Mouse (Mus musculus) embryonic facial prominence, embryonic 13.5 days (tissue): ENCODE data around the gene Col9a2. TPM values are rescaled to one million over a fixed set of nuclear protein-coding genes. Genes with fewer than 3 reads are reported as not detected.

Experiments
- ATAC-seq: fragments of 200-750 bp; cut with Nextera tagmentation; 2 replicates; pipeline ENCODE4 v1.8.0; 2017; ENCODE audit warnings: low read depth; ENCODE audit not compliant: insufficient number of reproducible peaks, insufficient read depth, low FRiP score, low TSS enrichment
- H3K27ac ChIP-seq: fragments of 300-500 bp; sonication (generic); 2 replicates; pipeline ENCODE4 v1.5.1; 2015; ENCODE audit warnings: moderate library complexity, mild to moderate bottlenecking, inconsistent platforms
- H3K27me3 ChIP-seq: fragments of 300-500 bp; sonication (generic); 2 replicates; pipeline ENCODE4 v1.6.1; 2015; ENCODE audit warnings: mild to moderate bottlenecking, inconsistent platforms
- H3K36me3 ChIP-seq: fragments of 300-500 bp; sonication (generic); 2 replicates; pipeline ENCODE4 v1.6.1; 2015; ENCODE audit warnings: mild to moderate bottlenecking, inconsistent platforms
- H3K4me1 ChIP-seq: fragments of 300-500 bp; sonication (generic); 2 replicates; pipeline ENCODE4 v1.6.1; 2015; ENCODE audit warnings: inconsistent platforms
- H3K4me2 ChIP-seq: fragments of 300-500 bp; sonication (generic); 2 replicates; pipeline ENCODE4 v1.6.1; 2015; ENCODE audit warnings: moderate library complexity, mild to moderate bottlenecking, inconsistent platforms
- H3K4me3 ChIP-seq: fragments of 300-500 bp; sonication (generic); 2 replicates; pipeline ENCODE4 v1.5.1; 2015; ENCODE audit warnings: mild to moderate bottlenecking, inconsistent platforms
- H3K9ac ChIP-seq: fragments of 300-500 bp; sonication (generic); 2 replicates; pipeline ENCODE4 v1.6.1; 2015; ENCODE audit warnings: mild to moderate bottlenecking, inconsistent platforms
- H3K9me3 ChIP-seq: fragments of 300-500 bp; sonication (generic); 2 replicates; pipeline ENCODE4 v1.6.1; 2016; ENCODE audit warnings: inconsistent platforms
- WGBS: fragments of 180-500 bp; shearing (Covaris S2); methylation state at CpG from one replicate; pipeline ENCODE4 v1.1.7; 2015; ENCODE audit warnings: mixed read lengths; 5-methylcytosine and 5-hydroxymethylcytosine counted together
- polyA plus RNA-seq: library from polyadenylated mRNA; unstranded; fragments of >200 nt; fragmentation: Nextera tagmentation; extraction: Ambion mirVana; gene quantifications from 2 replicates; pipeline ENCODE4 v1.2.1, GENCODE M21; 2015

Gene Col9a2
- polyA plus RNA-seq, 1 experiment from 2014 or later, result 57.5 TPM

GRCm38 (mm10) chr4:121023941-121024340 is 15.2 kb upstream of the Col9a2 start:
- WGBS, result 85% methylated on average over 2 of the region's 2 CpGs
- ATAC-seq, result 0 out of 2 replicates have a peak, but pooled peaks have one; percentile 26
- Histone ChIP-seq H3K4me1 (no peaks in the 10 kb centered on the region), H3K4me2 (no peak overlapping the region), H3K36me3 (no peaks in the 10 kb centered on the region), H3K27ac (no peak overlapping the region), H3K9me3 (no peaks in the 10 kb centered on the region), H3K27me3 (no peaks in the 10 kb centered on the region), H3K4me3 (no peak overlapping the region), H3K9ac (no peak overlapping the region)

GRCm38 (mm10) chr4:121025681-121026080 is 13.5 kb upstream of the Col9a2 start:
- Histone ChIP-seq H3K9me3 (no peaks in the 10 kb centered on the region), H3K9ac (no peak overlapping the region), H3K27me3 (no peaks in the 10 kb centered on the region), H3K27ac (no peak overlapping the region), H3K4me1 (no peaks in the 10 kb centered on the region), H3K4me2 (no peak overlapping the region), H3K4me3 (no peak overlapping the region), H3K36me3 (no peaks in the 10 kb centered on the region)
- ATAC-seq, result no peak
- WGBS, result 67% methylated on average over 2 of the region's 2 CpGs

GRCm38 (mm10) chr4:121028146-121028545 is 11.0 kb upstream of the Col9a2 start:
- H3K36me3 ChIP-seq, result no peaks in the 10 kb centered on the region
- no peak overlapping the region for H3K9ac ChIP-seq
- H3K27me3 ChIP-seq, result no peaks in the 10 kb centered on the region
- H3K4me3 ChIP-seq, result no peak overlapping the region
- no peak for ATAC-seq
- 53% methylated on average over 1 of the region's 1 CpGs for WGBS
- H3K4me1 ChIP-seq, result no peaks in the 10 kb centered on the region
- H3K4me2 ChIP-seq, result no peak overlapping the region
- no peak overlapping the region for H3K27ac ChIP-seq
- no peaks in the 10 kb centered on the region for H3K9me3 ChIP-seq

- no peaks in the 10 kb centered on the region for H3K4me1 ChIP-seq
- H3K4me2 ChIP-seq, result no peak overlapping the region
- no peak overlapping the region for H3K27ac ChIP-seq
- no peak overlapping the region for H3K4me3 ChIP-seq
- H3K36me3 ChIP-seq, result no peaks in the 10 kb centered on the region
- ATAC-seq, result no peak
- WGBS, result 26% methylated on average over 14 of the region's 14 CpGs
- no peak overlapping the region for H3K9ac ChIP-seq
- no peaks in the 10 kb centered on the region for H3K27me3 ChIP-seq
- H3K9me3 ChIP-seq, result no peaks in the 10 kb centered on the region
These were observed 10.4 kb upstream of the Col9a2 start for GRCm38 (mm10) chr4:121028659-121029392.

- H3K27ac ChIP-seq, result no peak overlapping the region
- WGBS, result 70% methylated on average over 3 of the region's 3 CpGs
- H3K4me1 ChIP-seq, result no peaks in the 10 kb centered on the region
- no peaks in the 10 kb centered on the region for H3K27me3 ChIP-seq
- ATAC-seq, result no peak
- no peaks in the 10 kb centered on the region for H3K36me3 ChIP-seq
- H3K9ac ChIP-seq, result no peak overlapping the region
- H3K4me3 ChIP-seq, result no peak overlapping the region
- H3K4me2 ChIP-seq, result no peak overlapping the region
- H3K9me3 ChIP-seq, result no peaks in the 10 kb centered on the region
These were observed 9.6 kb upstream of the Col9a2 start for GRCm38 (mm10) chr4:121029632-121030031.

GRCm38 (mm10) chr4:121031440-121031839 is 7.7 kb upstream of the Col9a2 start:
- Histone ChIP-seq H3K4me1 (no peaks in the 10 kb centered on the region), H3K4me3 (no peak overlapping the region), H3K9ac (no peak overlapping the region), H3K36me3 (no peaks in the 10 kb centered on the region), H3K4me2 (no peak overlapping the region), H3K27ac (no peak overlapping the region), H3K9me3 (no peaks in the 10 kb centered on the region), H3K27me3 (no peaks in the 10 kb centered on the region)
- no peak for ATAC-seq
- 56% methylated on average over 4 of the region's 4 CpGs for WGBS

GRCm38 (mm10) chr4:121033006-121033405 is 6.2 kb upstream of the Col9a2 start:
- H3K27me3 ChIP-seq, result peaks cover 3% of the 10 kb centered on the region
- H3K4me3 ChIP-seq, result no peak overlapping the region
- no peaks in the 10 kb centered on the region for H3K36me3 ChIP-seq
- no peak overlapping the region for H3K4me2 ChIP-seq
- H3K4me1 ChIP-seq, result no peaks in the 10 kb centered on the region
- 71% methylated on average over 2 of the region's 2 CpGs for WGBS
- no peak for ATAC-seq
- H3K9me3 ChIP-seq, result no peaks in the 10 kb centered on the region
- no peak overlapping the region for H3K9ac ChIP-seq
- no peak overlapping the region for H3K27ac ChIP-seq

- no peak for ATAC-seq
- WGBS, result 59% methylated on average over 14 of the region's 14 CpGs
- H3K36me3 ChIP-seq, result peaks cover 7% of the 10 kb centered on the region; the same call in 1 of the 2 replicates
- peak overlapping the region; percentile 93 for H3K27ac ChIP-seq
- peaks cover 31% of the 10 kb centered on the region for H3K27me3 ChIP-seq
- peaks cover 34% of the 10 kb centered on the region for H3K4me1 ChIP-seq
- peak overlapping the region; percentile 75 for H3K9ac ChIP-seq
- H3K4me2 ChIP-seq, result peak overlapping the region; percentile 79
- H3K9me3 ChIP-seq, result no peaks in the 10 kb centered on the region
- peak overlapping the region; percentile 52 for H3K4me3 ChIP-seq
These were observed 1.1 kb downstream of the Col9a2 start for GRCm38 (mm10) chr4:121040323-121040722.

- Histone ChIP-seq H3K4me2 (peak overlapping the region; percentile 79), H3K27ac (peak overlapping the region; percentile 93), H3K9me3 (no peaks in the 10 kb centered on the region), H3K36me3 (peaks cover 12% of the 10 kb centered on the region), H3K27me3 (peaks cover 31% of the 10 kb centered on the region), H3K9ac (peak overlapping the region; percentile 54), H3K4me1 (peaks cover 34% of the 10 kb centered on the region), H3K4me3 (peak overlapping the region; percentile 52)
- WGBS, result 8% methylated on average over 18 of the region's 18 CpGs
- peak; percentile 72 for ATAC-seq
These were observed 1.9 kb downstream of the Col9a2 start for GRCm38 (mm10) chr4:121040897-121041671.

- H3K27ac ChIP-seq, result peak overlapping the region; percentile 93
- peaks cover 12% of the 10 kb centered on the region for H3K36me3 ChIP-seq
- ATAC-seq, result no peak
- H3K4me2 ChIP-seq, result peak overlapping the region; percentile 79
- peaks cover 34% of the 10 kb centered on the region for H3K4me1 ChIP-seq
- no peaks in the 10 kb centered on the region for H3K9me3 ChIP-seq
- peaks cover 31% of the 10 kb centered on the region for H3K27me3 ChIP-seq
- no peak overlapping the region for H3K9ac ChIP-seq
- WGBS, result 46% methylated on average over 5 of the region's 5 CpGs
- no peak overlapping the region for H3K4me3 ChIP-seq
These were observed 3.3 kb downstream of the Col9a2 start for GRCm38 (mm10) chr4:121042472-121042871.

- Histone ChIP-seq H3K36me3 (peaks cover 12% of the 10 kb centered on the region), H3K4me2 (peak overlapping the region; percentile 79; the same call in 1 of the 2 replicates), H3K4me3 (no peak overlapping the region), H3K27me3 (peaks cover 29% of the 10 kb centered on the region), H3K27ac (no peak overlapping the region), H3K9ac (no peak overlapping the region), H3K9me3 (no peaks in the 10 kb centered on the region), H3K4me1 (peaks cover 34% of the 10 kb centered on the region)
- no peak for ATAC-seq
- whole genome bisulfite sequencing, result 69% methylated on average over 3 of the region's 3 CpGs
These were observed 3.8 kb downstream of the Col9a2 start for GRCm38 (mm10) chr4:121042946-121043345.

GRCm38 (mm10) chr4:121051863-121052262 is 12.7 kb downstream of the Col9a2 start:
- Histone ChIP-seq H3K4me3 (no peak overlapping the region), H3K9ac (no peak overlapping the region), H3K4me2 (no peak overlapping the region), H3K27ac (no peak overlapping the region; the same call in 1 of the 2 replicates), H3K9me3 (no peaks in the 10 kb centered on the region), H3K4me1 (peaks cover 8% of the 10 kb centered on the region), H3K36me3 (peaks cover 12% of the 10 kb centered on the region), H3K27me3 (peaks cover 13% of the 10 kb centered on the region)
- no peak for ATAC-seq
- WGBS, result 38% methylated on average over 4 of the region's 4 CpGs
